Mouse (Mus musculus) kidney, postnatal 0 days (tissue): ENCODE data around the gene Tapt1. TPM values are rescaled to one million over a fixed set of nuclear protein-coding genes. Genes with fewer than 3 reads are reported as not detected.

Source experiments
- ATAC-seq: fragments of 200-750 bp; cut with Nextera tagmentation; replicated peaks from 2 replicates; pipeline ENCODE4 v1.8.0; 2017; ENCODE audit warnings: low read depth, moderate number of reproducible peaks, moderate TSS enrichment, moderate library complexity; ENCODE audit not compliant: low FRiP score
- DNase-seq: peaks from one replicate; pipeline ENCODE4 v3.0.0-alpha.2; 2016; ENCODE audit warnings: low spot score
- H3K27ac ChIP-seq: fragments of 300-500 bp; sonication (generic); 2 replicates; pipeline ENCODE4 v1.5.1; 2014; ENCODE audit warnings: mild to moderate bottlenecking
- H3K27me3 ChIP-seq: fragments of 300-500 bp; sonication (generic); 2 replicates; pipeline ENCODE4 v1.6.1; 2014; ENCODE audit warnings: low read length, mixed read lengths; ENCODE audit not compliant: insufficient read depth
- H3K36me3 ChIP-seq: fragments of 300-500 bp; sonication (generic); 2 replicates; pipeline ENCODE4 v1.6.1; 2014; ENCODE audit warnings: low read length, mixed read lengths; ENCODE audit not compliant: insufficient read depth
- H3K4me1 ChIP-seq: fragments of 300-500 bp; sonication (generic); replicated peaks from 2 replicates; pipeline ENCODE4 v1.6.1; 2014; ENCODE audit warnings: antibody characterized with exemption, low read length, mixed read lengths; ENCODE audit not compliant: insufficient read depth
- H3K4me2 ChIP-seq: fragments of 300-500 bp; sonication (generic); 2 replicates; pipeline ENCODE4 v1.6.1; 2014; ENCODE audit warnings: mild to moderate bottlenecking, low read length, moderate library complexity, mixed read lengths
- H3K4me3 ChIP-seq: fragments of 300-500 bp; sonication (generic); replicated peaks from 2 replicates; pipeline ENCODE4 v1.5.1; 2014; ENCODE audit warnings: low read depth, low read length
- H3K9ac ChIP-seq: fragments of 300-500 bp; sonication (generic); 2 replicates; pipeline ENCODE4 v1.6.1; 2014; ENCODE audit warnings: low read depth, low read length
- H3K9me3 ChIP-seq: fragments of 300-500 bp; sonication (generic); replicated peaks from 2 replicates; pipeline ENCODE4 v1.6.1; 2016; ENCODE audit warnings: low read length, inconsistent platforms, mixed read lengths
- CTCF ChIP-seq: IDR thresholded peaks from 2 replicates; pipeline ENCODE4 v1.5.1; 2016; ENCODE audit warnings: antibody characterized with exemption, low read depth, mild to moderate bottlenecking, moderate library complexity
- WGBS: fragments of 180-500 bp; shearing (Covaris S2); extraction: QIAGEN DNeasy Blood & Tissue Kit; methylation state at CpG from one replicate; pipeline ENCODE4 v1.1.7; 2014; 5-methylcytosine and 5-hydroxymethylcytosine counted together
- polyA plus RNA-seq: library from polyadenylated mRNA; unstranded; fragments of >200 nt; fragmentation: Nextera tagmentation; extraction: Ambion mirVana; gene quantifications from 2 replicates; pipeline ENCODE4 v1.2.1, GENCODE M21; 2015

Tapt1 gene
- polyA plus RNA-seq, 1 experiment from 2014 or later, result 27.4 TPM

GRCm38 (mm10) chr5:44239187-44240136 lies 13.0 kb upstream of the Tapt1 start:
- Histone ChIP-seq H3K27me3 (no peaks in the 10 kb centered on the region), H3K4me1 (no peaks in the 10 kb centered on the region), H3K4me3 (no peak overlapping the region), H3K27ac (no peak overlapping the region), H3K36me3 (no peaks in the 10 kb centered on the region), H3K4me2 (no peak overlapping the region), H3K9me3 (no peaks in the 10 kb centered on the region), H3K9ac (no peak overlapping the region)
- WGBS, result 62% methylated on average over 7 of the region's 7 CpGs
- DNase-seq, result no peak
- no peak for ATAC-seq
- TF ChIP-seq CTCF, result no peak

GRCm38 (mm10) chr5:44238201-44238600 lies 11.8 kb upstream of the Tapt1 start:
- no peak for TF ChIP-seq CTCF
- no peak for ATAC-seq
- DNase-seq, result no peak

GRCm38 (mm10) chr5:44234606-44235005 lies 8.2 kb upstream of the Tapt1 start:
- 90% methylated on average over 7 of the region's 7 CpGs for WGBS
- no peak for TF ChIP-seq CTCF
- no peak overlapping the region for H3K27ac ChIP-seq
- DNase-seq, result no peak
- no peaks in the 10 kb centered on the region for H3K4me1 ChIP-seq
- no peak for ATAC-seq
- no peak overlapping the region for H3K9ac ChIP-seq
- no peaks in the 10 kb centered on the region for H3K36me3 ChIP-seq
- no peaks in the 10 kb centered on the region for H3K9me3 ChIP-seq
- no peaks in the 10 kb centered on the region for H3K27me3 ChIP-seq
- H3K4me3 ChIP-seq, result no peak overlapping the region
- H3K4me2 ChIP-seq, result no peak overlapping the region

More at GRCm38 (mm10) chr5:44238201-44238600, 11.8 kb upstream of the Tapt1 start:
- 89% methylated on average over 7 of the region's 7 CpGs for WGBS
- Histone ChIP-seq H3K4me2 (no peak overlapping the region), H3K9ac (no peak overlapping the region), H3K9me3 (no peaks in the 10 kb centered on the region), H3K4me3 (no peak overlapping the region), H3K27ac (no peak overlapping the region), H3K4me1 (no peaks in the 10 kb centered on the region), H3K36me3 (no peaks in the 10 kb centered on the region), H3K27me3 (no peaks in the 10 kb centered on the region)

- Histone ChIP-seq H3K4me3 (no peak overlapping the region), H3K9me3 (no peaks in the 10 kb centered on the region), H3K27me3 (no peaks in the 10 kb centered on the region), H3K9ac (no peak overlapping the region), H3K4me1 (no peaks in the 10 kb centered on the region), H3K4me2 (no peak overlapping the region), H3K36me3 (no peaks in the 10 kb centered on the region), H3K27ac (no peak overlapping the region)
- WGBS, result 90% methylated on average over 3 of the region's 3 CpGs
- DNase-seq (no peak), ATAC-seq (no peak)
- TF ChIP-seq CTCF, result no peak
These were observed 7.5 kb upstream of the Tapt1 start for GRCm38 (mm10) chr5:44233933-44234332.

- no peaks in the 10 kb centered on the region for H3K36me3 ChIP-seq
- TF ChIP-seq CTCF, result no peak
- H3K9ac ChIP-seq, result no peak overlapping the region
- ATAC-seq (no peak), DNase-seq (no peak)
- H3K4me2 ChIP-seq, result no peak overlapping the region
- H3K27me3 ChIP-seq, result no peaks in the 10 kb centered on the region
- 59% methylated on average over 4 of the region's 4 CpGs for WGBS
- no peaks in the 10 kb centered on the region for H3K9me3 ChIP-seq
- H3K4me3 ChIP-seq, result no peak overlapping the region
- H3K27ac ChIP-seq, result no peak overlapping the region
- peaks cover 12% of the 10 kb centered on the region for H3K4me1 ChIP-seq
These were observed 2.3 kb upstream of the Tapt1 start for GRCm38 (mm10) chr5:44228756-44229155.

GRCm38 (mm10) chr5:44228323-44228722 lies 1.9 kb upstream of the Tapt1 start:
- Histone ChIP-seq H3K27ac (no peak overlapping the region), H3K9me3 (no peaks in the 10 kb centered on the region), H3K4me1 (peaks cover 12% of the 10 kb centered on the region), H3K36me3 (no peaks in the 10 kb centered on the region), H3K27me3 (no peaks in the 10 kb centered on the region), H3K4me2 (no peak overlapping the region), H3K4me3 (no peak overlapping the region), H3K9ac (no peak overlapping the region)
- DNase-seq, result no peak
- ATAC-seq, result no peak
- 29% methylated on average over 1 of the region's 1 CpGs for WGBS
- TF ChIP-seq CTCF, result no peak
